Mouse (Mus musculus) embryonic facial prominence, embryonic 11.5 days (tissue): ENCODE results near the gene Ppm1n. TPM values are rescaled to one million over a fixed set of nuclear protein-coding genes. Genes with fewer than 3 reads are reported as not detected.

Experiments used
- ATAC-seq: fragments of 200-750 bp; cut with Nextera tagmentation; replicated peaks from 2 replicates; pipeline ENCODE4 v1.8.0; 2017; ENCODE audit warnings: low read depth; ENCODE audit not compliant: insufficient number of reproducible peaks, low FRiP score, low TSS enrichment
- DNase-seq: peaks from one replicate; pipeline ENCODE4 v3.0.0-alpha.2; 2015; ENCODE audit warnings: low spot score
- H3K27ac ChIP-seq: fragments of 300-500 bp; sonication (generic); replicated peaks from 2 replicates; pipeline ENCODE4 v1.5.1; 2014; ENCODE audit warnings: mild to moderate bottlenecking, low read depth, low read length, control low read depth
- H3K27me3 ChIP-seq: fragments of 300-500 bp; sonication (generic); 2 replicates; pipeline ENCODE4 v1.6.1; 2014; ENCODE audit warnings: mild to moderate bottlenecking, low read length, moderate library complexity, mixed read lengths; ENCODE audit not compliant: control insufficient read depth, insufficient read depth
- H3K36me3 ChIP-seq: fragments of 300-500 bp; sonication (generic); replicated peaks from 2 replicates; pipeline ENCODE4 v1.6.1; 2014; ENCODE audit warnings: low read depth, mild to moderate bottlenecking, low read length, moderate library complexity, mixed read lengths; ENCODE audit not compliant: control insufficient read depth, insufficient read depth
- H3K4me1 ChIP-seq: fragments of 300-500 bp; sonication (generic); 2 replicates; pipeline ENCODE4 v1.6.1; 2014; ENCODE audit warnings: low read length, mixed read lengths; ENCODE audit not compliant: control insufficient read depth, insufficient read depth
- H3K4me2 ChIP-seq: fragments of 300-500 bp; sonication (generic); 2 replicates; pipeline ENCODE4 v1.6.1; 2014; ENCODE audit warnings: low read depth, mild to moderate bottlenecking, control low read depth, low read length, moderate library complexity
- H3K4me3 ChIP-seq: fragments of 300-500 bp; sonication (generic); 2 replicates; pipeline ENCODE4 v1.5.1; 2014; ENCODE audit warnings: low read depth, low read length, control low read depth
- H3K9ac ChIP-seq: fragments of 300-500 bp; sonication (generic); replicated peaks from 2 replicates; pipeline ENCODE4 v1.6.1; 2014; ENCODE audit warnings: mild to moderate bottlenecking, control low read depth, low read length
- H3K9me3 ChIP-seq: fragments of 300-500 bp; sonication (generic); replicated peaks from 2 replicates; pipeline ENCODE4 v1.6.1; 2016; ENCODE audit warnings: mild to moderate bottlenecking, low read length, inconsistent platforms, mixed read lengths; ENCODE audit not compliant: control insufficient read depth
- WGBS: fragments of 180-500 bp; shearing (Covaris S2); extraction: QIAGEN DNeasy Blood & Tissue Kit; methylation state at CpG from one replicate; pipeline ENCODE4 v1.1.7; 2014; 5-methylcytosine and 5-hydroxymethylcytosine counted together
- polyA plus RNA-seq: library from polyadenylated mRNA; unstranded; fragments of >200 nt; fragmentation: Nextera tagmentation; extraction: Ambion mirVana; gene quantifications from 2 replicates; pipeline ENCODE4 v1.2.1, GENCODE M21; 2014

Gene Ppm1n
- polyA plus RNA-seq, 1 experiment from 2014 or later: not detected

- Histone ChIP-seq H3K4me1 (peaks cover 3% of the 10 kb centered on the region; the same call in 1 of the 2 replicates), H3K27ac (no peak overlapping the region), H3K4me2 (no peak overlapping the region), H3K27me3 (no peaks in the 10 kb centered on the region), H3K9ac (no peak overlapping the region), H3K36me3 (peaks cover 3% of the 10 kb centered on the region; the same call in 1 of the 2 replicates), H3K9me3 (no peaks in the 10 kb centered on the region), H3K4me3 (no peak overlapping the region)
- WGBS: 74% methylated on average over 7 of the region's 7 CpGs
- DNase-seq: no peak
- no peak for ATAC-seq
These were observed 14.7 kb downstream of the Ppm1n start for GRCm38 (mm10) chr7:19265147-19265546.

- H3K36me3 ChIP-seq: no peaks in the 10 kb centered on the region; the same call in none of the 2 replicates
- H3K4me3 ChIP-seq: no peak overlapping the region
- 80% methylated on average over 3 of the region's 3 CpGs for WGBS
- H3K4me2 ChIP-seq: no peak overlapping the region
- no peaks in the 10 kb centered on the region for H3K9me3 ChIP-seq
- ATAC-seq: no peak
- no peak overlapping the region for H3K9ac ChIP-seq
- H3K27me3 ChIP-seq: no peaks in the 10 kb centered on the region
- DNase-seq: no peak
- no peaks in the 10 kb centered on the region for H3K4me1 ChIP-seq
- no peak overlapping the region for H3K27ac ChIP-seq
These were observed 21.5 kb downstream of the Ppm1n start for GRCm38 (mm10) chr7:19258336-19258735.

GRCm38 (mm10) chr7:19257390-19258022, 22.4 kb downstream of the Ppm1n start:
- Histone ChIP-seq H3K4me3 (no peak overlapping the region), H3K4me1 (no peaks in the 10 kb centered on the region), H3K9ac (no peak overlapping the region), H3K27me3 (no peaks in the 10 kb centered on the region), H3K4me2 (no peak overlapping the region), H3K9me3 (no peaks in the 10 kb centered on the region), H3K27ac (no peak overlapping the region), H3K36me3 (no peaks in the 10 kb centered on the region; the same call in none of the 2 replicates)
- ATAC-seq: 0 out of 2 replicates have a peak, but pooled peaks have one; percentile 56
- WGBS: 41% methylated on average over 11 of the region's 11 CpGs
- peak; percentile 74 for DNase-seq

GRCm38 (mm10) chr7:19256567-19256966, 23.3 kb downstream of the Ppm1n start:
- no peak for ATAC-seq
- Histone ChIP-seq H3K9ac (no peak overlapping the region), H3K4me2 (no peak overlapping the region), H3K36me3 (no peaks in the 10 kb centered on the region; the same call in none of the 2 replicates), H3K4me1 (no peaks in the 10 kb centered on the region), H3K9me3 (no peaks in the 10 kb centered on the region), H3K27me3 (no peaks in the 10 kb centered on the region), H3K4me3 (no peak overlapping the region), H3K27ac (no peak overlapping the region)
- WGBS: 84% methylated on average over 7 of the region's 7 CpGs
- no peak for DNase-seq

DNA sequence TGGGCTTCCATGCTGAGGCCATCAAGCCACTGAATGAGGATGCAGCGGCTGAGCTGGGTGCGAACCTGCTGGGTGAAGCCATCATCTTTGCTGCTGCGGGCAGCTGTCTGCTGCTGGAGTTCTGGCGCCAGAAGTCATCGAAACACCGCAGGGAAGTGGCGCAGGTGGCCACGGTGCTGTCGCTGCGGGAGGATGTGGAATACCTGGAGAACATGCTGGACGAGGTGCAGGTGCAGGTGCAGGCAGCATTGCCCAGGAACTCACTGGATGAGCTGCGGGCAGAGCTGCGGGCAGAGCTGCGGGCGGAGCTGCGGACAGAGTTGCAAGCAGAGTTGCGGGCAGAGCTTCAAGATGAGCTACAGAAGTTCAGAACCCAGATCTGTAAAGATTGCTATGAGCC, 24.5 kb downstream of the Ppm1n start:
- no peak overlapping the region for H3K27ac ChIP-seq
- DNase-seq (no peak), ATAC-seq (no peak)
- H3K4me2 ChIP-seq: no peak overlapping the region
- H3K9ac ChIP-seq: no peak overlapping the region
- WGBS: 82% methylated on average over 17 of the region's 17 CpGs
- H3K4me3 ChIP-seq: no peak overlapping the region
- no peaks in the 10 kb centered on the region for H3K27me3 ChIP-seq
- H3K9me3 ChIP-seq: no peaks in the 10 kb centered on the region
- H3K4me1 ChIP-seq: no peaks in the 10 kb centered on the region
- H3K36me3 ChIP-seq: no peaks in the 10 kb centered on the region; the same call in none of the 2 replicates

- Histone ChIP-seq H3K4me3 (no peak overlapping the region), H3K27me3 (no peaks in the 10 kb centered on the region), H3K4me1 (no peaks in the 10 kb centered on the region), H3K9ac (no peak overlapping the region), H3K9me3 (no peaks in the 10 kb centered on the region), H3K36me3 (no peaks in the 10 kb centered on the region; the same call in none of the 2 replicates), H3K4me2 (no peak overlapping the region), H3K27ac (no peak overlapping the region)
- DNase-seq: no peak
- 63% methylated on average over 5 of the region's 5 CpGs for WGBS
- ATAC-seq: no peak
These were observed 26.4 kb downstream of the Ppm1n start for GRCm38 (mm10) chr7:19253437-19253836.

- no peaks in the 10 kb centered on the region for H3K4me1 ChIP-seq
- 79% methylated on average over 4 of the region's 4 CpGs for WGBS
- ATAC-seq: no peak
These were observed 27.8 kb downstream of the Ppm1n start for GRCm38 (mm10) chr7:19252078-19252477.

GRCm38 (mm10) chr7:19247511-19247910, 32.4 kb downstream of the Ppm1n start:
- no peak overlapping the region for H3K4me3 ChIP-seq
- no peaks in the 10 kb centered on the region for H3K27me3 ChIP-seq
- ATAC-seq: no peak
- H3K9me3 ChIP-seq: no peaks in the 10 kb centered on the region
- no peaks in the 10 kb centered on the region for H3K4me1 ChIP-seq
- H3K36me3 ChIP-seq: no peaks in the 10 kb centered on the region; the same call in none of the 2 replicates
- WGBS: 94% methylated on average over 2 of the region's 2 CpGs
- H3K27ac ChIP-seq: no peak overlapping the region
- DNase-seq: no peak
- H3K4me2 ChIP-seq: no peak overlapping the region
- no peak overlapping the region for H3K9ac ChIP-seq

More at GRCm38 (mm10) chr7:19252078-19252477, 27.8 kb downstream of the Ppm1n start:
- no peak for DNase-seq
- H3K27ac ChIP-seq: no peak overlapping the region
- no peak overlapping the region for H3K4me2 ChIP-seq
- H3K9ac ChIP-seq: no peak overlapping the region
- no peak overlapping the region for H3K4me3 ChIP-seq
- no peaks in the 10 kb centered on the region for H3K27me3 ChIP-seq
- no peaks in the 10 kb centered on the region for H3K9me3 ChIP-seq
- no peaks in the 10 kb centered on the region; the same call in none of the 2 replicates for H3K36me3 ChIP-seq
